Mouse (Mus musculus): ENCODE measurements at regions not wholly inside any gene's neighbourhood (a gene's known extent, or its start where the extent isn't known, plus 50 kb on each side); places are given as distances from the start of the nearest gene placed in this dataset.

DNA sequence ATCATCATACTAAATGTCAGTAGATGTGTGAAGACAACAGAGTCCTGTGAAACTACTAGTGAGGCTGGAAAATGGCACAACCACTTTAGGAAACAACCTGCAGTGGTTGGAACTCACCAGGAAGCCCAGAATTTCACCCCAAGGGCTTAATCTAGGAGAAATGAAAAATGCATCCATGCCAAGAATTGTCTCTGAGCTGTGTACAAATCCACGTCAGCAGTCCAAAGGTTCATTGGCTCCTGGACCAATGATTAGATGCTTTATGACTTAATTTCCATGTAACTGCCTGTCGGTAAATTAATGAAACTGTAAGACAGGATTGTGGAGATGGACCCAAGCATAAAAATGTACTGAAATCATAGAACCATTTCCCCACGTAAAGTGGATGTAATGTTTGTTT is 82.7 kb downstream of the Enkur start:
- no peak for TF ChIP-seq CTCF (IDR thresholded peaks at IDR 0.05; ENCODE audit: borderline replicate concordance, insufficient read depth, low read length)
- no peak for TF ChIP-seq POLR2A (IDR thresholded peaks at IDR 0.05; ENCODE audit: low read depth, low read length)
